Comparison of ENCODE assay signal across 14 mouse cellular contexts in genomic region chr13:70784126-70784525, GRCm38 (mm10). TPM values are rescaled to one million over a fixed set of nuclear protein-coding genes. Genes with fewer than 3 reads are reported as not detected.
DNase-seq lines count a peak whose midpoint lies in the region; ATAC-seq and TF ChIP-seq lines count a peak whose summit lies in the region.
"Had no signal": no experiment of that assay in that cellular context is flagged by ENCODE, and none has a peak within 500 bp of the region (broad histone marks: within the 10 kb centered on the region; RNA-seq: fewer than 3 reads in every experiment).

No protein-coding gene starts in this region.

- no peaks in the 10 kb centered on the region for H3K9me3 ChIP-seq in hindbrain, postnatal 0 days (ENCODE audit: low read length)
- no peaks in the 10 kb centered on the region for H3K9me3 ChIP-seq in hindbrain, embryonic 13.5 days
- no peaks in the 10 kb centered on the region for H3K9me3 ChIP-seq in liver, embryonic 12.5 days (replicated peaks)
- H3K9me3 ChIP-seq: liver, embryonic 13.5 days had no signal

- no peak for DNase-seq in cerebellum, postnatal 4 days (ENCODE audit: low spot score in 2 of 2)
- DNase-seq in hindbrain, postnatal 0 days (ENCODE audit: low spot score), result peak; percentile 27
- DNase-seq in 3T3-L1 (ENCODE audit: low read depth, low spot score), result peak; percentile 77
- peak; percentile 28 for DNase-seq in cerebellum, adult 11-12 months
- DNase-seq in ovary, postnatal 36 days (ENCODE audit: low spot score), result no peak
- DNase-seq: kidney, postnatal 10 days; liver, embryonic 13.5 days; right cerebral cortex, adult 18-20 months; thymus, postnatal 36 days had no signal

- peak; percentile 71 for ATAC-seq in cerebellum, adult (ENCODE audit: insufficient number of reproducible peaks, low FRiP score, low TSS enrichment)
- ATAC-seq in hindbrain, postnatal 0 days, result no peak
- ATAC-seq in hindbrain, embryonic 13.5 days (ENCODE audit: low FRiP score), result no peak
- no peak for ATAC-seq in liver, embryonic 12.5 days

- no peak overlapping the region for H3K27ac ChIP-seq in hindbrain, postnatal 0 days
- H3K27ac ChIP-seq in hindbrain, embryonic 13.5 days, result no peak overlapping the region
- no peak overlapping the region for H3K27ac ChIP-seq in liver, embryonic 12.5 days
- H3K27ac ChIP-seq: liver, embryonic 13.5 days had no signal

- H3K27me3 ChIP-seq in hindbrain, postnatal 0 days (ENCODE audit: insufficient read depth, low read length), result no peaks in the 10 kb centered on the region
- no peaks in the 10 kb centered on the region for H3K27me3 ChIP-seq in hindbrain, embryonic 13.5 days
- no peaks in the 10 kb centered on the region for H3K27me3 ChIP-seq in liver, embryonic 12.5 days (replicated peaks)
- H3K27me3 ChIP-seq: liver, embryonic 13.5 days had no signal

- WGBS in hindbrain, postnatal 0 days, result 68% methylated on average over 5 of the region's 5 CpGs
- 76% methylated on average over 5 of the region's 5 CpGs for WGBS in hindbrain, embryonic 13.5 days
- WGBS in liver, embryonic 12.5 days (ENCODE audit: insufficient replicate concordance), result 66% methylated on average over 5 of the region's 5 CpGs

- H3K36me3 ChIP-seq in hindbrain, postnatal 0 days (ENCODE audit: insufficient read depth, low read length), result no peaks in the 10 kb centered on the region
- H3K36me3 ChIP-seq in hindbrain, embryonic 13.5 days, result no peaks in the 10 kb centered on the region
- H3K36me3 ChIP-seq in liver, embryonic 12.5 days, result no peaks in the 10 kb centered on the region
- H3K36me3 ChIP-seq: liver, embryonic 13.5 days had no signal

- no peaks in the 10 kb centered on the region for H3K4me1 ChIP-seq in hindbrain, postnatal 0 days (ENCODE audit: insufficient read depth, low read length)
- no peaks in the 10 kb centered on the region for H3K4me1 ChIP-seq in hindbrain, embryonic 13.5 days (replicated peaks)
- H3K4me1 ChIP-seq in liver, embryonic 12.5 days, result no peaks in the 10 kb centered on the region
- H3K4me1 ChIP-seq: liver, embryonic 13.5 days had no signal

- H3K4me3 ChIP-seq in hindbrain, postnatal 0 days (ENCODE audit: low read length), result no peak overlapping the region
- H3K4me3 ChIP-seq in hindbrain, embryonic 13.5 days, result no peak overlapping the region
- no peak overlapping the region for H3K4me3 ChIP-seq in liver, embryonic 12.5 days
- H3K4me3 ChIP-seq: liver, embryonic 13.5 days had no signal

- peak; percentile 46 for TF ChIP-seq CTCF in hindbrain, postnatal 0 days (IDR thresholded peaks at IDR 0.05; ENCODE audit: low read depth)

- H3K9ac ChIP-seq in hindbrain, postnatal 0 days (replicated peaks; ENCODE audit: low read length), result no peak overlapping the region
- no peak overlapping the region for H3K9ac ChIP-seq in hindbrain, embryonic 13.5 days
- no peak overlapping the region for H3K9ac ChIP-seq in liver, embryonic 12.5 days
- H3K9ac ChIP-seq: liver, embryonic 13.5 days had no signal

- no peak overlapping the region for H3K4me2 ChIP-seq in hindbrain, postnatal 0 days (ENCODE audit: low read depth, low read length)
- no peak overlapping the region for H3K4me2 ChIP-seq in hindbrain, embryonic 13.5 days
- no peak overlapping the region for H3K4me2 ChIP-seq in liver, embryonic 12.5 days
- H3K4me2 ChIP-seq: liver, embryonic 13.5 days had no signal

RNA-seq across cellular contexts. Expression of gene Adamts16, which starts 57.5 kb away (rescaled TPM):
- 4.5 and 4.7 TPM in 2 replicates for total RNA-seq in hindbrain, postnatal 0 days (2014; rRNA removed)
- 2.4 and 2.9 TPM in 2 replicates for polyA plus RNA-seq in hindbrain, postnatal 0 days (2015; fragmentation: Nextera tagmentation; extraction: Ambion mirVana)
- 2.3 and 2.6 TPM in 2 replicates for polyA plus RNA-seq in hindbrain, embryonic 13.5 days (2015; fragmentation: Nextera tagmentation; extraction: Ambion mirVana)
- 0.18 TPM in 1 of 2 replicates, not detected in the other for polyA plus RNA-seq in liver, embryonic 12.5 days (2016; fragmentation: Nextera tagmentation; extraction: Ambion mirVana)
- total RNA-seq: megakaryocyte, adult 5-6 weeks had no signal
- polyA plus RNA-seq: C2C12 had no signal

Comparison
In these comparisons a context has a peak if more than half of its experiments do, and no peak if none do; other contexts are left out.
1. DNase-seq: peak in hindbrain, postnatal 0 days (single experiment), 3T3-L1 (single experiment) and cerebellum, adult 11-12 months (single experiment); none in cerebellum, postnatal 4 days (0 of 2) and ovary, postnatal 36 days (single experiment).